ENCODE assay signal across 8 mouse cellular contexts in genomic region chr2:165884577-165885224, GRCm38 (mm10). TPM values are rescaled to one million over a fixed set of nuclear protein-coding genes. Genes with fewer than 3 reads are reported as not detected.
DNase-seq lines count a peak whose midpoint lies in the region; ATAC-seq lines count a peak whose summit lies in the region.

No protein-coding gene starts in this region.

- peaks cover 99% of the 10 kb centered on the region for H3K4me1 ChIP-seq in hindbrain, embryonic 14.5 days (replicated peaks; ENCODE audit: control insufficient read depth, insufficient read depth, low read length)

- peak overlapping the region; percentile 100 for H3K27ac ChIP-seq in hindbrain, embryonic 14.5 days

- peak; percentile 96 for DNase-seq in T-cell, adult 2 months (ENCODE audit: low spot score)
- DNase-seq in cerebellum, postnatal 25 days, result peak; percentile 94 to 99
- DNase-seq in frontal cortex, postnatal 25 days (ENCODE audit: low spot score in 2 of 2), result peak; percentile 99 to 100
- peak; percentile 98 for DNase-seq in hindbrain, embryonic 14.5 days (ENCODE audit: low spot score)
- peak; percentile 98 to 99 for DNase-seq in layer of hippocampus, postnatal 36 days
- peak; percentile 96 for DNase-seq in lung, postnatal 25 days (ENCODE audit: low spot score)
- DNase-seq in retina, adult 2 months (ENCODE audit: low read depth, low spot score), result peak; percentile 94
- peak; percentile 98 for DNase-seq in thymus, postnatal 25 days

- no peaks in the 10 kb centered on the region for H3K27me3 ChIP-seq in hindbrain, embryonic 14.5 days (ENCODE audit: control insufficient read depth, insufficient read depth, low read length)

- H3K9ac ChIP-seq in hindbrain, embryonic 14.5 days, result peak overlapping the region; percentile 73

- peak overlapping the region; percentile 31 for H3K4me3 ChIP-seq in hindbrain, embryonic 14.5 days (replicated peaks; ENCODE audit: low read length)

- H3K9me3 ChIP-seq in hindbrain, embryonic 14.5 days (ENCODE audit: control insufficient read depth, low read length), result no peaks in the 10 kb centered on the region

- 3% methylated on average over 20 of the region's 21 CpGs for WGBS in hindbrain, embryonic 14.5 days

- H3K4me2 ChIP-seq in hindbrain, embryonic 14.5 days (replicated peaks), result peak overlapping the region; percentile 84

- peaks cover 6% of the 10 kb centered on the region; the same call in 1 of the 2 replicates for H3K36me3 ChIP-seq in hindbrain, embryonic 14.5 days (replicated peaks; ENCODE audit: control insufficient read depth, insufficient read depth)

- ATAC-seq in hindbrain, embryonic 14.5 days (ENCODE audit: low FRiP score), result peak; percentile 70

RNA-seq across cellular contexts. Expression of gene Zmynd8, which starts 14.1 kb away (rescaled TPM):
- polyA plus RNA-seq in hindbrain, embryonic 14.5 days (2014; fragmentation: Nextera tagmentation; extraction: Ambion mirVana), result 55.4 and 63.4 TPM in 2 replicates
- 100 to 1,000 TPM; 162 to 181 TPM for total RNA-seq in layer of hippocampus, postnatal 36 days (2021)

Comparison
In these comparisons a context has a peak if more than half of its experiments do, and no peak if none do; other contexts are left out.
1. Peak in every context shown above with its lines: DNase-seq, ATAC-seq, H3K4me3 ChIP-seq and H3K27ac ChIP-seq.